Mouse (Mus musculus): ENCODE results near the gene Mn1.

GRCm38 (mm10) chr5:111489022-111489616 is 72.0 kb downstream of the Mn1 start:
- TF ChIP-seq CTCF (IDR thresholded peaks at IDR 0.05; ENCODE audit: borderline replicate concordance, insufficient read depth, low read depth, low read length) (no peak), POLR2A (IDR thresholded peaks at IDR 0.05; ENCODE audit: borderline replicate concordance, insufficient read depth, low read length) (no peak)
